Mouse (Mus musculus): Measurements from ENCODE around the gene D2hgdh.
"Not testable (repeated sequence)": the region's sequence is repeated elsewhere in the genome, so short reads cannot be mapped to it uniquely, and the experiment has no call there.

D2hgdh gene

GRCm38 (mm10) chr1:93826540-93826835 is 1.8 kb downstream of the D2hgdh start:
- DNase-seq (ENCODE audit: low read depth, low spot score): no peak

- not testable (repeated sequence) for DNase-seq (ENCODE audit: low read depth, low spot score)
These were observed 8.1 kb downstream of the D2hgdh start for GRCm38 (mm10) chr1:93832754-93833360.

DNA sequence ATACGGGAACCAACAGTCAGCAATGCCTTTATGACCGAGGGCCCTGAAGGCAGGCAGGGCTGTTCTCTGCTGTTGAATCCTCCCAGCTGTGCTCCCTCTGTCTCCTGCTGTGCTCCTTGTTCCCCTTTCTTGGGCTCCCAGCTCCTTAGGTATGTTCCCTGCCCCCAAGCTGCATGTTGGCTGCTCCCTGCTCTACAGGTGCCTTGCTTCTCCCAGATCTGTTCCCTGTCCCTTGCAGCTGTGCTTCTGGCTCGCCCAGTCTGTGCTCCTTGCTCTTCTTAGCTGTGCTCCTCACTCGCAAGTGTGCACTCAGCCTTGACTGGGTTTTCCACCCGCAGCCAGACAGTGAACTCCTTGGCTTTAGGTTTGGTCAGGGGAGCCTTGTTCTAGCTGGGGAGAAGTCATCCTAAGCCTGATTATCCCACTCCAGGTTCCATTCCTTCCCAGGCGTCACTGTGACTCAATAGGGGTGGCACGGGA is 10.0 kb downstream of the D2hgdh start:
- DNase-seq (ENCODE audit: low read depth, low spot score): no peak

GRCm38 (mm10) chr1:93835211-93835610 is 10.5 kb downstream of the D2hgdh start:
- DNase-seq (ENCODE audit: low read depth, low spot score): no peak

GRCm38 (mm10) chr1:93835876-93836531 is 11.3 kb downstream of the D2hgdh start:
- DNase-seq (ENCODE audit: low read depth, low spot score): no peak

GRCm38 (mm10) chr1:93836532-93836913 is 11.8 kb downstream of the D2hgdh start:
- DNase-seq (ENCODE audit: low read depth, low spot score): no peak

GRCm38 (mm10) chr1:93837335-93837734 is 12.6 kb downstream of the D2hgdh start:
- DNase-seq (ENCODE audit: low read depth, low spot score): no peak

- not testable (repeated sequence) for DNase-seq (ENCODE audit: low read depth, low spot score)
These were observed 13.9 kb downstream of the D2hgdh start for GRCm38 (mm10) chr1:93838569-93838968.

DNA sequence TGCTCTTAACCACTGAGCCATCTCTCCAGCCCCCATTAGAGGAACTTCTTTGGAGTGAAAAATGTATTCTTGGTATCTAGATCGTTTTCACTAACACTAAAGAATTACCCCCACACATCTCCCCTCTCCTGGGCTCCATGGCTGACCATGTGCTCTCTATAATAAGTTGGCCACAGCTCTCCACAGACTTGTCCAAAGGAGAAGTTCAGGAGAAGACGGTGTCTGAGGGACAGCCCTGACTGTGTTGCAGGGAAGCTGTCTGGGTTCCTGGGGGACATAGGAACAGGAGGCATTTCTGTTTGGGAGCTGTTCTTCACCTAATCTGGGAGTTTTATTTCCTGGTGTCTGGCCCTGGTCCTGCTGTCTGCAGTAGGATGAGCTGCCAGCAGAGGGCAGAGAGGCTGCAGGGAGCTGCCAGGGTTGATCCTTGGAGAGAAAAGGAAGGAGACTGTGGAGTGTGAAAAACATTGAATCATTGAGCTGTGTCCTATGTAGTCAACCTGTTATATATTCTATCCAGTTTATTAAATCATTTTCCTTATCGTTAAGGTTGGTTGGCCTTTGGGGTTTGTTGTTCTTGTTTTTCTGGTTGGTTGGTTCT is 21.2 kb downstream of the D2hgdh start:
- not testable (repeated sequence) for DNase-seq (ENCODE audit: low read depth, low spot score)

- not testable (repeated sequence) for DNase-seq (ENCODE audit: low read depth, low spot score)
These were observed 31.1 kb downstream of the D2hgdh start for GRCm38 (mm10) chr1:93855790-93856189.

- DNase-seq (ENCODE audit: low read depth, low spot score): no peak
These were observed 32.7 kb downstream of the D2hgdh start for GRCm38 (mm10) chr1:93857370-93857769.

DNA sequence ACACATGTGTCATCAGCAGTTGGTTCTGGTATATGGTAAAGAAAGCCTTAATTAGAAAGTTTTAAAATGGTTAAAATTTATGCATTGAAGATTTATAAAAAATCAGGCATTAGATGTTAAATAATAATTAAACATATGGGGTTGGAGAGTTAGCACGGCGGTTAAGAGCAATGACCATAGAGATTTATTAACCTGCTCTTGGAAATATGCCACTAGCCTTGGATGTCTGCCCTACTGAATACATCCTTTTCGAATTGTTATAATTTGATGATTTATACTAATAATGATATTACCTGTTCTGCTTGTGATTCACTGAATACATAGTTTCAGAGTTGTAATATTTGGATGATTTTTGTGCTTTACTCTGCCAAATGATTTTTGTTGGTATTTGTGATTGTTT is 33.3 kb downstream of the D2hgdh start:
- DNase-seq (ENCODE audit: low read depth, low spot score): no peak

DNA sequence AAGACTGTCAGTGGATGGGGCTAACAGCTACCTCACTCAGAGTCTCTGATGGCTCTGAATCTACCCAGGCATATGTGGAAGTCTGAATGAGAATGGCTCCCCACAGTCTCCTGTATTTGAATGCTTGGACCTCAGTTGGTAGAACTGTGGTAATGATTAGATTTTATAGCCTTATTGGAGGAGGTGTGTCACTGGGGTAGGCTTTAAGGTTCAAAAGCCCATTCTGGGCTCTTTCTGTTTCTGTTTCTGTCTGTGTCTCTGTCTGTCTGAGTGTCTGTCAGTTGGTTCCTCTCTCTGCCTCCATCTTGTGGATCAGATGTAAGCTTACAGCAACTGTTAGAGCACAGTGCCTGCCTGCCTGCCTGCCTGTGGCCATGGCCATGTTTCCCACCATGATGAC is 34.9 kb downstream of the D2hgdh start:
- DNase-seq (ENCODE audit: low read depth, low spot score): no peak

- not testable (repeated sequence) for DNase-seq (ENCODE audit: low read depth, low spot score)
These were observed 36.3 kb downstream of the D2hgdh start, which contains the start of gene Gal3st2 for GRCm38 (mm10) chr1:93861048-93861447. Gene Gal3st2, plus strand, starts transcription at chr1:93861306.

GRCm38 (mm10) chr1:93871594-93872105 is 46.9 kb downstream of the D2hgdh start:
- DNase-seq (ENCODE audit: low read depth, low spot score): not testable (repeated sequence)

GRCm38 (mm10) chr1:93874405-93874804 is 49.7 kb downstream of the D2hgdh start:
- not testable (repeated sequence) for DNase-seq (ENCODE audit: low read depth, low spot score)

DNA sequence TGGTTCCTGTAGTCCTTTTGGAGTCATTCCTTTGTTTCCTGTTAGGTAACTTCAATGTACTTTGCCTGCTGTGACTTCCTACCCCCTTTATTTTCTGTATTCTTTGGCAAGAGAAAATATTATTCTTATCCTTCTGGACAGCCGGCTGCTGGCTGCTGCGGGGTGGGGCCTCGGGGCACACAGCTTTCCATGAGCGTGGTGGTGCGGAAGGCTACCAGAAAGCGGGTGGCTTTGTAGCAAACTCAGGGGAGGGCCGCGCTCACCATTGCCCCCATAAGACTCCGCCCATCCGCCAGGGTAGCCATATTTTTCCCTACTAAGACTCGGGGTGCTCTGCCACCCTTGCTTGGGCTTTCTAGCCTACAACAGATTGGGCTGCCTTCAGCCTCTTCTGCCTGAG is 57.1 kb downstream of the D2hgdh start:
- not testable (repeated sequence) for DNase-seq (ENCODE audit: low read depth, low spot score)

DNA sequence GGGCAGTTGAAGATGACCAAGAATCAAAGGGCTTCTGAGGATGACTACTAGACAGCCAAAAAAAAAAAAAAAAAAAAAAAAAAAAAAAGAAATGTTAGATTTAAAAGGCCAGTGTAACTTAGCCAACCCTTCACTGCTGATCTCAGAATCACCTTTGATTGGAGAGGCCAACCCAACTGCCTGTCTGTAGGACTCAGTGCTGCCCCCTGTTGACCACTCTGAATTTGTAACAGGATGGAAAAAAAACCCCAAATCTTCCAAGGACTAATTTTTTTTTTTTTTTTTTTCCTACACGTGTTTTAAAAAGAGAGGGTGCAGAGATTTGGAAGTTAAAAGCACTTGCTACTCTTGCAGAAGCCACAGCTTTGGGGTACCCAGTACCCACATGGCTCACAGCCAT is 66.2 kb downstream of the D2hgdh start:
- DNase-seq (ENCODE audit: low read depth, low spot score): not testable (repeated sequence)

GRCm38 (mm10) chr1:93897395-93897794 is 72.7 kb downstream of the D2hgdh start:
- not testable (repeated sequence) for DNase-seq (ENCODE audit: low read depth, low spot score)

- DNase-seq (ENCODE audit: low read depth, low spot score): not testable (repeated sequence)
These were observed 76.6 kb downstream of the D2hgdh start for GRCm38 (mm10) chr1:93901291-93901690.

Measured in retina, adult 2 months (tissue).